Mouse (Mus musculus) heart, adult 8-10 months (tissue): ENCODE data around the gene Trpc2. TPM values are rescaled to one million over a fixed set of nuclear protein-coding genes. Genes with fewer than 3 reads are reported as not detected.
A peak's percentile ranks its signal among the peaks of the same experiment; 100 is the strongest.
"Not testable (repeated sequence)": the region's sequence is repeated elsewhere in the genome, so short reads cannot be mapped to it uniquely, and the experiment has no call there.

ENCODE experiments used
- DNase-seq: peaks from one replicate; pipeline ENCODE4 v3.0.0; 2022; ENCODE audit warnings: low spot score
- total RNA-seq, 4 experiments: library from RNA; stranded (reverse); gene quantifications; 2 replicates each; pipeline ENCODE4 v1.2.4; 2022

The Trpc2 gene
- under 1 TPM in 2 of 4 experiments, not detected in 2; 0.11 to 0.87 TPM for total RNA-seq

- no peak for DNase-seq
Measured at GRCm38 (mm10) chr7:102082816-102083215, at the start of gene Trpc2. Gene Trpc2, plus strand, starts transcription at chr7:102083116.

GRCm38 (mm10) chr7:102034904-102035303, 48.0 kb upstream of the Trpc2 start:
- no peak for DNase-seq

GRCm38 (mm10) chr7:102035534-102035933, 47.4 kb upstream of the Trpc2 start:
- no peak for DNase-seq

- no peak for DNase-seq
Measured at GRCm38 (mm10) chr7:102037318-102037717, 45.6 kb upstream of the Trpc2 start.

- DNase-seq = no peak
Measured at GRCm38 (mm10) chr7:102042314-102042713, 40.6 kb upstream of the Trpc2 start.

- DNase-seq = not testable (repeated sequence)
Measured at GRCm38 (mm10) chr7:102048524-102048923, 34.4 kb upstream of the Trpc2 start.

- DNase-seq = no peak
Measured at GRCm38 (mm10) chr7:102061353-102061752, 21.6 kb upstream of the Trpc2 start.

- no peak for DNase-seq
Measured at GRCm38 (mm10) chr7:102062203-102062602, 20.7 kb upstream of the Trpc2 start.

GRCm38 (mm10) chr7:102063891-102064290, 19.0 kb upstream of the Trpc2 start:
- DNase-seq = no peak

GRCm38 (mm10) chr7:102064655-102065045, 18.3 kb upstream of the Trpc2 start:
- DNase-seq = no peak

- DNase-seq = peak; percentile 93
Measured at GRCm38 (mm10) chr7:102065046-102065891, 17.6 kb upstream of the Trpc2 start, which contains the start of the genes Rnf121, Xndc1 and Xntrpc. Gene Rnf121, minus strand, starts transcription at chr7:102065469. Gene Xndc1, plus strand, starts transcription at chr7:102065511. Gene Xntrpc, plus strand, starts transcription at chr7:102065713.

- DNase-seq = no peak
Measured at GRCm38 (mm10) chr7:102066363-102066762, 16.6 kb upstream of the Trpc2 start.

GRCm38 (mm10) chr7:102076714-102077296, 6.1 kb upstream of the Trpc2 start:
- no peak for DNase-seq

- no peak for DNase-seq
Measured at GRCm38 (mm10) chr7:102078517-102078916, 4.4 kb upstream of the Trpc2 start.

- no peak for DNase-seq
Measured at GRCm38 (mm10) chr7:102080311-102080710, 2.6 kb upstream of the Trpc2 start.

GRCm38 (mm10) chr7:102081784-102082183, 1.1 kb upstream of the Trpc2 start:
- DNase-seq = no peak

GRCm38 (mm10) chr7:102084041-102084696, 1.3 kb downstream of the Trpc2 start:
- DNase-seq = no peak

- DNase-seq = no peak
Measured at GRCm38 (mm10) chr7:102087336-102087735, 4.4 kb downstream of the Trpc2 start.

GRCm38 (mm10) chr7:102099760-102100661, 17.1 kb downstream of the Trpc2 start:
- DNase-seq = peak; percentile 45

- DNase-seq = no peak
Measured at GRCm38 (mm10) chr7:102100868-102101267, 18.0 kb downstream of the Trpc2 start.

GRCm38 (mm10) chr7:102101487-102101886, 18.6 kb downstream of the Trpc2 start, which contains the start of gene Art1:
Gene Art1, plus strand, starts transcription at chr7:102101743.
- DNase-seq = peak; percentile 51
